Mouse (Mus musculus): ENCODE measurements around the gene Ccr6. TPM values are rescaled to one million over a fixed set of nuclear protein-coding genes. Genes with fewer than 3 reads are reported as not detected.
"Not testable (repeated sequence)": the region's sequence is repeated elsewhere in the genome, so short reads cannot be mapped to it uniquely, and the experiment has no call there.

Gene Ccr6
- polyA plus RNA-seq, 1 experiment from 2014 or later = not detected

DNA sequence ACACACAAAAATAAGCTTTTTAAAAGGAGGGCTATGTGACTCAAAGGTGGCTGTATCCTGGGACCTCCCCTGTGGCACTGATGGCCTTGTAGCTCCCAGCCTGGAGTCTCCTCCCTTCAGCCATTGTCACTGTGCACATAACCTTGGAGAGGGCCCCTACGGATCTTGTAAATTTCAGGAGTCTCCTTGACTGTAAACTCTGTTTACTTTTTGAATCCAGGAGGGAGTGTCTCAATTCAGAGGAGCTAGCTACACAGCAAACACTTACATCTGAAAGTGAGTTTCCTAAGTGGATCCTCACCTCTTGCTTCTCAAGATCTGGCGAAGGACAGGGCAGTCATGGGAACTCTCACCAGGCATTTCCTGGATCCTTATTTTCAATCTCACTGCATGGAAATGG lies 8.3 kb downstream of the Ccr6 start:
- Histone ChIP-seq H3K4me3 (ENCODE audit: low read depth, low read length) (no peak overlapping the region), H3K9me3 (ENCODE audit: low read depth, low read length) (no peaks in the 10 kb centered on the region), H3K4me1 (ENCODE audit: insufficient read depth) (no peaks in the 10 kb centered on the region; the same call in 1 of the 2 replicates), H3K4me2 (no peak overlapping the region), H3K9ac (no peak overlapping the region), H3K27ac (ENCODE audit: low read depth) (no peak overlapping the region), H3K36me3 (ENCODE audit: insufficient read depth) (no peaks in the 10 kb centered on the region), H3K27me3 (ENCODE audit: insufficient read depth, low read length) (no peaks in the 10 kb centered on the region)
- TF ChIP-seq CTCF (IDR thresholded peaks at IDR 0.05; ENCODE audit: low read depth) = no peak
- DNase-seq (no peak), ATAC-seq (ENCODE audit: insufficient read depth) (no peak)
- WGBS = 53% methylated on average over 2 of the region's 2 CpGs

DNA sequence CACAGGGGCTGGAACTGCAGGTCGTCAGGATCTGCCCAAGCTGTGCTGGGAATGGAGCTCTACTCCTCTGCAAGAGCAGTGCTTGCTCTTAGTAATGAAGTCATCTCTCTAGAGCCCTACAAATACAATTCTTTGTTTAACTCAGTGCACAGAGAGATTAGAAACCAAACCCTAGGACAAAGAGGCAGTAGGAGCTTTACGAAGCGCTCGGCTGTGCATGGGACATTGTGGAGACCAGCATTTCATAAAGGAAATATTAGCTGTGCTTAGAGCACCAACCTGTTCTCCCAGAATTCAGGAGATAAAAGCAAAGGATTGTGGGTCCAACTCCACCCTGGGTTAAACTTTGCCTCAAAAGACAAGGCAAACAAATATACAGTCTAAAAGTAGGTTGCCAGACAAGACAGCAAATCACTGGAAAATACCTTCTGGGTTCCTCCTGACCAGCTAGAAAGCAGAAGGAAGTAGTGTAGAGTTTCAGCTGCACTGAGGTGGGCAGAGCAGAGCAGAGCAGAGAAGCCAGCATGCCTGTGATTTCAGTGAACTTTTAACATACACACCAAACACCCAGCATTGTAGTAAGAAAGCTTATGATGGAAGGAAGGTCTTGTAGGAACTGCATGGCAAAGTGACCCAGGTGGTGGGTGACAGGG lies 10.4 kb downstream of the Ccr6 start:
- Histone ChIP-seq H3K9ac (no peak overlapping the region), H3K36me3 (ENCODE audit: insufficient read depth) (no peaks in the 10 kb centered on the region), H3K4me3 (ENCODE audit: low read depth, low read length) (no peak overlapping the region), H3K4me1 (ENCODE audit: insufficient read depth) (no peaks in the 10 kb centered on the region), H3K4me2 (no peak overlapping the region), H3K9me3 (ENCODE audit: low read depth, low read length) (no peaks in the 10 kb centered on the region), H3K27ac (ENCODE audit: low read depth) (peak overlapping the region; percentile 36; the same call in 1 of the 2 replicates), H3K27me3 (ENCODE audit: insufficient read depth, low read length) (no peaks in the 10 kb centered on the region)
- 59% methylated on average over 4 of the region's 4 CpGs for WGBS
- ATAC-seq (ENCODE audit: insufficient read depth) (no peak), DNase-seq (no peak)
- TF ChIP-seq CTCF (IDR thresholded peaks at IDR 0.05; ENCODE audit: low read depth) = no peak

DNA sequence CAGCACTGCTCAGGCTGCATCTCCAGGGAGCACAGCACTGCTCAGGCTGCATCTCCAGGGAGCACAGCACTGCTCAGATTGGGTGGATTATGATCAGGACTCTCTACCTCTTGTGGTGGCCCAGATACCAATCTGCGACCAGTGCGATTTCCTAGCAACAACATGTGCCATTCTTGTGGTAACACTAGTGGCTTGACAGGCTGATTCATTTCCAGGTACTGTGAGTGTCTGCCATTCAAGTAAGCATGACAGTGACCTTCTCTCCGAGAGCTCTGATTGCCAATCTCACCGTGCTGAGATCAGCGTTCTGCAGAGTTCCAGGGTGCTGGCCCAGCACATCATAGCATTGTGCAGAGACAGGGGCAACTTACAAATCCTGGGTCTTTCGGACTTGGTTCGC lies 15.9 kb downstream of the Ccr6 start:
- Histone ChIP-seq H3K9me3 (ENCODE audit: low read depth, low read length) (no peaks in the 10 kb centered on the region), H3K4me3 (ENCODE audit: low read depth, low read length) (no peak overlapping the region), H3K27me3 (ENCODE audit: insufficient read depth, low read length) (no peaks in the 10 kb centered on the region), H3K4me2 (no peak overlapping the region), H3K9ac (no peak overlapping the region), H3K27ac (ENCODE audit: low read depth) (no peak overlapping the region), H3K4me1 (ENCODE audit: insufficient read depth) (no peaks in the 10 kb centered on the region), H3K36me3 (ENCODE audit: insufficient read depth) (no peaks in the 10 kb centered on the region)
- no peak for TF ChIP-seq CTCF (IDR thresholded peaks at IDR 0.05; ENCODE audit: low read depth)
- ATAC-seq (ENCODE audit: insufficient read depth) (no peak), DNase-seq (no peak)
- WGBS = 84% methylated on average over 7 of the region's 7 CpGs

DNA sequence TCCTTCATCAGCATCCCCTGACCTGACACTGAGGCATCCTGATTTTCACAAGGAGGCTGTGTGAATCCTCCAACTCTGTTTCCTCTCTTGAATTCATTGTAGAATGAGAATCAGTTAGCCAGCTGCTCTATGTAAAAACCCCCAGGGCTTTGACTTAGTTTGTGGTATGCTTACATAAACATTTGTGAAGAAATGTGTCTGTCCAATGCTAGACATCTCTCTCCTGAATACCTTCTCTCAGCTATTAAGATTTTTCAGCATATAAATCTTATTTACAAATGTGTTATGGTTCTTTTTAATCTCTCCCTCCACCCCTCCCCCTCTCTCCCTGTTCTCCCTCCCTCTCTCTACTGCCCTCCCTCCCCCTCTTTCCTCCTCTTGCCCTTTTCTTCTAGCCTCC lies 18.4 kb downstream of the Ccr6 start:
- Histone ChIP-seq H3K4me1 (ENCODE audit: insufficient read depth) (no peaks in the 10 kb centered on the region), H3K36me3 (ENCODE audit: insufficient read depth) (no peaks in the 10 kb centered on the region), H3K27me3 (ENCODE audit: insufficient read depth, low read length) (no peaks in the 10 kb centered on the region), H3K9ac (no peak overlapping the region), H3K27ac (ENCODE audit: low read depth) (no peak overlapping the region), H3K4me2 (no peak overlapping the region), H3K4me3 (ENCODE audit: low read depth, low read length) (no peak overlapping the region), H3K9me3 (ENCODE audit: low read depth, low read length) (no peaks in the 10 kb centered on the region)
- no peak for TF ChIP-seq CTCF (IDR thresholded peaks at IDR 0.05; ENCODE audit: low read depth)
- ATAC-seq (ENCODE audit: insufficient read depth) = no peak
- DNase-seq = no peak

DNA sequence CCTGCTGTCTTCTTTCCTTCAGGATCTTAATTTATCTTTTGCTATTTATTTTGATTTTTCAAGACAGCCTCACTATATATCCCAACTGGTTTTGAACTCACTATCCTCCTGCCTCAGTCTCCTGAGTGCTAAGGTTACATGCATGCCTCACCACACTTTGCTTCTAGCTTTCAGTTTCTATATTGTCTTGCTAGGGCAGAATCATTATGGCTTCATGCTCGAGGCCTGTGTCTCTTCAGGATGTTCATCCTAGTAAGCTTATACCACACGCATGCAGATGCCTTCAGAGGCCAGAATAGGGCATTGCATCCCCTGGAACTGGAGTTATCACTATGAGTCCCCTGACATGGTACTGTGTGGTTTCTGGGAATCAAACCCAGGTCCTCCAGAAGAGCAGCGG lies 19.1 kb downstream of the Ccr6 start:
- Histone ChIP-seq H3K9me3 (ENCODE audit: low read depth, low read length) (no peaks in the 10 kb centered on the region), H3K27me3 (ENCODE audit: insufficient read depth, low read length) (no peaks in the 10 kb centered on the region), H3K36me3 (ENCODE audit: insufficient read depth) (no peaks in the 10 kb centered on the region), H3K4me1 (ENCODE audit: insufficient read depth) (no peaks in the 10 kb centered on the region), H3K9ac (no peak overlapping the region), H3K27ac (ENCODE audit: low read depth) (no peak overlapping the region), H3K4me2 (no peak overlapping the region), H3K4me3 (ENCODE audit: low read depth, low read length) (no peak overlapping the region)
- DNase-seq = no peak
- WGBS = 62% methylated on average over 3 of the region's 3 CpGs
- no peak for TF ChIP-seq CTCF (IDR thresholded peaks at IDR 0.05; ENCODE audit: low read depth)
- no peak for ATAC-seq (ENCODE audit: insufficient read depth)

DNA sequence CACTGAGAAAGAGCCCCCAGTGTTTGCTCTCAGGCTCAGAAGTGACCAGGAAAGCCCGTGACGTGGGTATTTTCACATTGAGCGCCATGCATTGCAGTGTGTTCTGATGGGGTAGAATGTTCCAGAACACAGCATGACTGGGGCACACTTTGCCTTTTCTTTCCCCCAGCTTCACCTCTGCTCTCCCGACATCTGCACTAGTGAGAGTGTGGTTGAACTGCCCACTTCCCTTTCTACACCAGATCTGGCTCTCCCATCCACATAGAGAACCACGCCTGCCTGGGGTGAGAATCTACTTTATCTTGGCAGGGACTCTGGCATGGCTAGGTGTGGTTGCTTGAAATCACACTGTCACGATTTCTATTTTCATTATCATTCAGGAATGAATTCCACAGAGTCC lies 19.7 kb downstream of the Ccr6 start:
- ATAC-seq (ENCODE audit: insufficient read depth) = no peak
- H3K9ac ChIP-seq = no peak overlapping the region
- H3K9me3 ChIP-seq (ENCODE audit: low read depth, low read length) = no peaks in the 10 kb centered on the region
- 75% methylated on average over 6 of the region's 6 CpGs for WGBS
- H3K36me3 ChIP-seq (ENCODE audit: insufficient read depth) = no peaks in the 10 kb centered on the region
- H3K4me2 ChIP-seq = no peak overlapping the region
- TF ChIP-seq CTCF (IDR thresholded peaks at IDR 0.05; ENCODE audit: low read depth) = no peak
- no peaks in the 10 kb centered on the region for H3K27me3 ChIP-seq (ENCODE audit: insufficient read depth, low read length)
- H3K4me3 ChIP-seq (ENCODE audit: low read depth, low read length) = no peak overlapping the region
- DNase-seq = no peak
- H3K4me1 ChIP-seq (ENCODE audit: insufficient read depth) = no peaks in the 10 kb centered on the region
- no peak overlapping the region for H3K27ac ChIP-seq (ENCODE audit: low read depth)

DNA sequence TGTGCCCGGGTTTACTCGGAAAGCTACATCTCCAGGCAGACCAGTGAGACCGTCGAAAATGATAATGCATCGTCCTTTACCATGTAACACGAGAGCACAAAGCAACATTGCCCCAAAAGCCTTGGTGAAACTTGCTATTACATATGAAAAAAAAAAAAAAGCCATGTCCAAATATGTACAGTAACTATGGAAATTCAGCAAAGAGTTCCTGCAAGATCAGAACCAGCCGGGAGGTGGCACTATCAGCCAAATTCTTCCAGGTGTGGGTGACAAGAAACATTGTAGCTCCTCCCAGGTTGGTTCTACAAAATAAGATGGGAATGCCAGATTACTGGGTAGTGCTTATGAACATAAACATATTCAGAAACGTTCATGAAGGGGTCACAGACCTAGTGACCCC lies 21.1 kb downstream of the Ccr6 start:
- DNase-seq (peak; percentile 35), ATAC-seq (ENCODE audit: insufficient read depth) (no peak)
- no peak overlapping the region for H3K9ac ChIP-seq
- no peaks in the 10 kb centered on the region for H3K4me1 ChIP-seq (ENCODE audit: insufficient read depth)
- no peaks in the 10 kb centered on the region for H3K36me3 ChIP-seq (ENCODE audit: insufficient read depth)
- 65% methylated on average over 8 of the region's 8 CpGs for WGBS
- TF ChIP-seq CTCF (IDR thresholded peaks at IDR 0.05; ENCODE audit: low read depth) = peak; percentile 23; the same call in 1 of the 2 replicates
- no peaks in the 10 kb centered on the region for H3K27me3 ChIP-seq (ENCODE audit: insufficient read depth, low read length)
- H3K4me2 ChIP-seq = no peak overlapping the region
- H3K9me3 ChIP-seq (ENCODE audit: low read depth, low read length) = no peaks in the 10 kb centered on the region
- H3K4me3 ChIP-seq (ENCODE audit: low read depth, low read length) = no peak overlapping the region
- no peak overlapping the region for H3K27ac ChIP-seq (ENCODE audit: low read depth)

DNA sequence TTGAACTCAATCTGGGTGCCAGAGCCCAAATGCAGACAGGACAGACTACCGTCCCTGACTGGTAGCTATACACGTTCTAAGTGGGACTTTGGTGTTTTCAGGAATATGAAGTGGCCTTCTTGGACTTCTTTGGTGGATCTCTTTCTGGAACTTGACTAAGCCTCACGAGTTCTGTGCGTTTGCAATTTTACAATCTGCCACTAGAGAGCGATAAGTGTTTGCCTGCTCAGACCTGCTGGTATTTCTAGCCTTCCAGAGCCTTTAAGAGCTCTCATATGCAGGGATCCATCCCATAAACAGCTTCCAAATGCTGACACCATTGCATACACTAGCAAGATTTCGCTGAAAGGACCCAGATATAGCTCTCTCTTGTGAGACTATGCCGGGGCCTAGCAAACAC lies 28.8 kb downstream of the Ccr6 start:
- not testable (repeated sequence) for H3K27me3 ChIP-seq (ENCODE audit: insufficient read depth, low read length); H3K4me3 ChIP-seq (ENCODE audit: low read depth, low read length); H3K4me1 ChIP-seq (ENCODE audit: insufficient read depth); H3K4me2 ChIP-seq; H3K9ac ChIP-seq; H3K27ac ChIP-seq (ENCODE audit: low read depth); ATAC-seq (ENCODE audit: insufficient read depth); H3K36me3 ChIP-seq (ENCODE audit: insufficient read depth); H3K9me3 ChIP-seq (ENCODE audit: low read depth, low read length)
- peak; percentile 87 for DNase-seq
- peak; percentile 83 for TF ChIP-seq CTCF (IDR thresholded peaks at IDR 0.05; ENCODE audit: low read depth)
- WGBS = 17% methylated on average over 7 of the region's 7 CpGs

All from lung, embryonic 14.5 days (tissue).